Mouse (Mus musculus): ENCODE data around the gene Zfp326. TPM values are rescaled to one million over a fixed set of nuclear protein-coding genes. Genes with fewer than 3 reads are reported as not detected.
A peak's percentile ranks its signal among the peaks of the same experiment; 100 is the strongest.
"Not testable (repeated sequence)": the region's sequence is repeated elsewhere in the genome, so short reads cannot be mapped to it uniquely, and the experiment has no call there.

The Zfp326 gene
- polyA plus RNA-seq, 1 experiment from 2014 or later, result 57.4 TPM

DNA sequence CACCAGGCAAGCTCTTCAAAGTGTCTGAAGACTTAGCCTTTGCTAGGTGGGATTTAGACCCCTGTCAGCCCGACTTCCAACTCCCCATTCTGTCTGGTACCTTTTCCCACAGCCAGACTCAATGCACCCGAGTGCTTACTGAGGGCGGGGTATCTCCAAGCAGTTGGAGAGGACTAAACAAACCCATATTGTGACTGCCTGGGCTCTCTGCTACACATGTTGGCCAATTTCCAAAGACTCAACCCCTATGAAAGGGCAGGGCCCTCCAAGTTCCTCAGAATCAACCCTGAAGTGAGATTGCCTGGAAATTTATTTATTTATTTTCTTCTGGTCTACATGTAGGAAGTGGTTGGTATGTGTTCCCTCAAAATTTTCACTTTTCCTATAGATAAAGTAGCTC lies 26.7 kb upstream of the Zfp326 start:
- 81% methylated on average over 3 of the region's 3 CpGs for WGBS
- Histone ChIP-seq H3K36me3 (no peaks in the 10 kb centered on the region), H3K4me3 (no peak overlapping the region), H3K27ac (replicated peaks) (no peak overlapping the region), H3K4me1 (no peaks in the 10 kb centered on the region), H3K9me3 (replicated peaks) (no peaks in the 10 kb centered on the region), H3K27me3 (ENCODE audit: low read depth, poor library complexity, severe bottlenecking) (no peaks in the 10 kb centered on the region)
- no peak for DNase-seq (ENCODE audit: low spot score)

DNA sequence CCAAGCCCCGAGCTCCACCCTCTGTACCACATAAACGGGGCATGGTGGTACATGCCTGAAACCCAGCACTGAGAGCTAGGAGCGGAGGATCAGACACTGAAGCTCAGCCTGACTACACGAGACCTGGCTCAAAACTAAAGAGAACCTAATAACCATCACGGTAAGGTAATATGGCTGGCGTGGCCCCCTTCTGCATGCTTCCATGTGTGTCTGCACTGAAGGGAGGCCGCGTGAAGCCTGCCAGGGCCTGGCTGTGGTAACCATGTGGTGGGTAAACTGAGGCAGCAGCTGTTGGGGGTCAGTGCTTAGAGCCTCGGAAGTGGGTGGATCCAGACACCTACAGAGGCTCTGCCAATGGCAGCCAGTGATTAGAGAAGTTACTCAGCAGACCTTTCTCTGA lies 23.1 kb upstream of the Zfp326 start:
- DNase-seq (ENCODE audit: low spot score), result no peak
- H3K9me3 ChIP-seq (replicated peaks), result no peaks in the 10 kb centered on the region
- 89% methylated on average over 9 of the region's 9 CpGs for WGBS
- no peak overlapping the region for H3K27ac ChIP-seq (replicated peaks)
- H3K4me3 ChIP-seq, result no peak overlapping the region
- no peaks in the 10 kb centered on the region for H3K36me3 ChIP-seq
- no peaks in the 10 kb centered on the region for H3K27me3 ChIP-seq (ENCODE audit: low read depth, poor library complexity, severe bottlenecking)
- no peaks in the 10 kb centered on the region for H3K4me1 ChIP-seq

DNA sequence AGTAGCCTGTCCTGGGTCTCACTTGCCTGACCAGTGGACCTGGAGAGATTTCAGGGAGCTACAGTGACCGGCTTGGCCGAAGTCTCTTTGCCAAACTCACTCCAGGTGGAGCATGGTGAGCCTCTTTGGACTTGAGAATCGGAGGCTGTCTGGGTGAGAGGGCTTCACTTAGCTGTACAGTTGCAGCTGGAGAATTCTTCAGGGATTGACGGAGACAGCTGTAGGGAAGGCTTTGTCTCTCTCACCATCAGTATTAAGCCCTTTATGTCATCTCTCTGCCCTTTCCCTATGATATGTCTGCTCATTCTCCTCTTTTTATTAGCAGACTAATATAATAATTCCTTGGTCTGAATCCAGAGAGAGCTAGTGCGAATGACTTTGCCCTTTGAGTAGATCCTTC lies 18.9 kb upstream of the Zfp326 start:
- H3K4me3 ChIP-seq, result no peak overlapping the region
- 92% methylated on average over 5 of the region's 5 CpGs for WGBS
- H3K36me3 ChIP-seq, result no peaks in the 10 kb centered on the region
- no peaks in the 10 kb centered on the region for H3K9me3 ChIP-seq (replicated peaks)
- H3K4me1 ChIP-seq, result no peaks in the 10 kb centered on the region
- no peak overlapping the region for H3K27ac ChIP-seq (replicated peaks)
- H3K27me3 ChIP-seq (ENCODE audit: low read depth, poor library complexity, severe bottlenecking), result no peaks in the 10 kb centered on the region
- no peak for DNase-seq (ENCODE audit: low spot score)

DNA sequence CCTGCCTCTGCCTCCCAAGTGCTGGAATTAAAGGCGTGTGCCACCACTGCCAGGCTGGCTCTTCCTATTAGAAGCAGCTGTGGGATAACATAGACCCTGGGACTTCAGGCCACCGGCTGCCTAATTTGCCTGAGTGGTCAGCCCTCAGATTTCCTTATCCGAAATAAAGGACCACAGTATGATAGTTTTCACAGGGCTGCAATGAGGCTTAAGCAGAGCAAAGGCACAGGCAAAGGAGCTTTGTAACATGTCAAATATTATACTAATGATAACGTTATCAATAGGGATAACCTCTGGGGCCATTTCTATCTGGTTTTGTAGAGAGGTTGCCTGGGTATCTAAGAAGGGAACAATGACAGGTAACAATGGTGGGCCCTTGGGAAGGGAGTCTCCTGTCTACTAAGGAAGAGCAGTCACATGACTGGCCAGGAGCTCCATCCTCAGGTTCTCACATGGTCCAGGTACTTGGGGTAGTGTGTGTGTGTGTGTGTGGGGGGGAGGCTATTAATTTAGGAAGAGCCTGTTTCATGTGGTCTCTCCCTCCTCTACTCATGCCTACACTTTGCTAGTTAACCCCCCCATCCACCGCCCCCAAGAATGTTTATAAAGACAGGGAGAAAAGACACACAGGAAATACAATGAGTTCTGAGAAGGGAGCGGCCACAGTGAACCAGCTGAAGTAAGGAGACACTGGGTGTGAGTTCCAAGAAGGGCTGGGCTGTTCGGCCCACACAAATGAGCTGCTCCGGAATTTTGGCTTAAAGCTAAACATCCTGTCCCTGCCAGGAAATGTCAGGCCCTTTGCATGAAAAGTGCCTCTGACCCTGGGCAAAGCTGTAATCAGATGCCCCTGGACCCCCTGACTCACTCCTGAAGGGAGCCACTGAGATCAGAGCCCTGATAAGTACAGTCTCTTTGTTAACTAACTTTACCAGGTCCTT lies 17.3 kb upstream of the Zfp326 start:
- H3K27ac ChIP-seq (replicated peaks), result no peak overlapping the region
- no peaks in the 10 kb centered on the region for H3K27me3 ChIP-seq (ENCODE audit: low read depth, poor library complexity, severe bottlenecking)
- WGBS, result 75% methylated on average over 8 of the region's 8 CpGs
- DNase-seq (ENCODE audit: low spot score), result no peak
- H3K9me3 ChIP-seq (replicated peaks), result no peaks in the 10 kb centered on the region
- no peak overlapping the region for H3K4me3 ChIP-seq
- H3K36me3 ChIP-seq, result no peaks in the 10 kb centered on the region
- H3K4me1 ChIP-seq, result no peaks in the 10 kb centered on the region

DNA sequence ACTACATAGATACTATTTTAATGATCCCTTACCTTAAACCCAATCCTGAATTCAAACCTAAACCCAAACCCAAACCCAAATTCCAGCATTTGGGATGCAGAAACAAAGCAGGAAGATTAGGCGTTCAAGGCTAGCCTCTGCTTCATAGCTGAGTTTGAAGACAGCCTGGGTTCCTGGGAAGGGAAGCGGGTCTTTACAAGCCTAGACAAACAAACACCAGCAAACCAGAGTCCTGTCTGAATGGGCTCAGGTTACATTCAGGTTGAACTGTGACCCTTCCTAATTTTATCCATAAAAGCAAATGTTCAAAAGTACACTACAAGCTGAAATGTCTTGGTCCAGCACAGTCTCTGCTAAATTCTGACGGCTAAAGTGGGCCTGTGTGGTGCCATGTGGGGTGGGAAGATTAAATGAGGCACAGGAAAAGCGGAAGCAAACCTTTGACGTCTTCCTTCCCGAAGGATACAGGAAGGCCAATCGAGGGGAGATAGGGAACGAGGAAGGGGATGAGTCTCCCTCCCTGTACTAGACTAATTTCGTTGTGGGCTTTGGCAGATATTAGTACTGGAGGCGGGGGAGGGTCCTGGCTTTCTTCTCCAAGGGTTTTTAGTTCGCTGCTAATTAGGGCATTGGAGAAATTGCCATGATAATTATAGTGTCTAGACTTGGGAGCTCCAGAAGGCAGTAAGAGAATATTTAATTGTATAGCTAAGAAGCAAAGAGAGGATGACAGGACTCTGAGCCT lies 16.5 kb upstream of the Zfp326 start:
- Histone ChIP-seq H3K27ac (replicated peaks) (no peak overlapping the region), H3K9me3 (replicated peaks) (no peaks in the 10 kb centered on the region), H3K36me3 (no peaks in the 10 kb centered on the region), H3K4me1 (no peaks in the 10 kb centered on the region), H3K4me3 (no peak overlapping the region), H3K27me3 (ENCODE audit: low read depth, poor library complexity, severe bottlenecking) (no peaks in the 10 kb centered on the region)
- 70% methylated on average over 11 of the region's 11 CpGs for WGBS
- DNase-seq (ENCODE audit: low spot score), result peak; percentile 11

DNA sequence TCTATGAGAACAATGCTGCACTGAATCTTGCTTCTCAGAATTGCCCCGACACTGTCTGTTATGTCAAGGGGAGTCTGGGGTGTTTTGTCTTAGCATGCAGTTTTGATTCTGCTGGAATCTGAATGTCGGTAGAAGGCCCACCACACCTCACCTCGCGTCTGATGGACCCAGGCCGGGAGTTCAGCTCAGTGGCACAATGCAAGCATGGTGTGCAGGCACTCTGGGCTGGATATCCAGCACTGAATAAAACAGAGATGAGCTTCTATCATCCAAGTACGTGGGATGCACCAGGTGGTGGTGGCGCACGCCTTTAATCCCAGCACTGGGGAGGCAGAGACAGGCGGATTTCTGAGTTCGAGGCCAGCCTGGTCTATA lies 15.9 kb upstream of the Zfp326 start:
- Histone ChIP-seq H3K36me3 (no peaks in the 10 kb centered on the region), H3K27ac (replicated peaks) (no peak overlapping the region), H3K4me1 (no peaks in the 10 kb centered on the region), H3K4me3 (no peak overlapping the region), H3K27me3 (ENCODE audit: low read depth, poor library complexity, severe bottlenecking) (no peaks in the 10 kb centered on the region), H3K9me3 (replicated peaks) (no peaks in the 10 kb centered on the region)
- 91% methylated on average over 10 of the region's 10 CpGs for WGBS
- DNase-seq (ENCODE audit: low spot score), result peak; percentile 7

DNA sequence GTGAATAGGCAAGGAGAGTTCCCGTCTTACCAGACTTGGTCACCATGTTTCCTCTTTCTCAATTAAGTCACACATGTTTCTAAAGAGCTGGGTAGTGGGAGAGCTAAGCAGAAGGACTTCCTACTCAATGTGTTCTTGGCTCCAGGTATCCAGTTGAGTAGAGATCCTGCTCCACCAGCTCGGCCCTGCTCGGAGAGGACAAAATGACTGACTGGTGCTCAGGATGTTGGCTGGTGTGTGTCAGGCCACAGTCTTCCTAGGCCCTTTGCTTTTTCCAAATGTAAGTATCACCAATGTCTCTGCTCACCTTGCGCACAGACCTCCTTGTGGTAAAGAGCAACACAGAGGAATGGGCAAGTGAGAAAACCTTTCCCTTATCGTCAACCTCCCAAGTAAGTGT lies 14.7 kb upstream of the Zfp326 start:
- H3K4me3 ChIP-seq, result no peak overlapping the region
- 93% methylated on average over 5 of the region's 5 CpGs for WGBS
- H3K36me3 ChIP-seq, result no peaks in the 10 kb centered on the region
- H3K27ac ChIP-seq (replicated peaks), result no peak overlapping the region
- no peaks in the 10 kb centered on the region for H3K27me3 ChIP-seq (ENCODE audit: low read depth, poor library complexity, severe bottlenecking)
- DNase-seq (ENCODE audit: low spot score), result peak; percentile 8
- H3K4me1 ChIP-seq, result no peaks in the 10 kb centered on the region
- H3K9me3 ChIP-seq (replicated peaks), result no peaks in the 10 kb centered on the region

DNA sequence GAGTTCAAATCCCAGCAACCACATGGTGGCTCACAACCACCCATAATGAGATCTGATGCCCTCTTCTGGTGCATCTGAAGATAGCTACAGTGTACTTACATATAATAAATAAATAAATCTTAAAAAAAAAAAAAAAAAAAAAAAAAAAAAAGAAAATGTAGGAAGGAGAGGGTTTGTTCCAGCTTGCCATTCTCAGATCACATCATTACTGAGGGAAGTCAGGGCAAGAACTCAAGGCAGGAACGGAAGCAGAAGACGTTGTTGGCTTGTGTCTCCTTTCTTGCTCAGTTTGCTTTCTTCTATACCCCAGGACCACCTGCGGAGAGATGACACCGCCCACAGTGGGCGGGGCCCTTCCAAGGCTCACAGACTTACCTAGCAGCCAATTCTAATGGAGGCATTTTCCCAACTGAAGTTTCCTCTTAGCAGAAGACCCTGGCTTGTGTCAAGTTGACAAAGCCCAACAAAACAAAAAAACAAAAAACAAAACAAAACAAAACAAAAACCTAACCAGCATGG lies 11.2 kb upstream of the Zfp326 start:
- DNase-seq (ENCODE audit: low spot score), result peak; percentile 7
- not testable (repeated sequence) for H3K27me3 ChIP-seq (ENCODE audit: low read depth, poor library complexity, severe bottlenecking); H3K36me3 ChIP-seq; H3K9me3 ChIP-seq (replicated peaks); H3K4me1 ChIP-seq; H3K4me3 ChIP-seq; H3K27ac ChIP-seq (replicated peaks)
- 56% methylated on average over 5 of the region's 5 CpGs for WGBS

DNA sequence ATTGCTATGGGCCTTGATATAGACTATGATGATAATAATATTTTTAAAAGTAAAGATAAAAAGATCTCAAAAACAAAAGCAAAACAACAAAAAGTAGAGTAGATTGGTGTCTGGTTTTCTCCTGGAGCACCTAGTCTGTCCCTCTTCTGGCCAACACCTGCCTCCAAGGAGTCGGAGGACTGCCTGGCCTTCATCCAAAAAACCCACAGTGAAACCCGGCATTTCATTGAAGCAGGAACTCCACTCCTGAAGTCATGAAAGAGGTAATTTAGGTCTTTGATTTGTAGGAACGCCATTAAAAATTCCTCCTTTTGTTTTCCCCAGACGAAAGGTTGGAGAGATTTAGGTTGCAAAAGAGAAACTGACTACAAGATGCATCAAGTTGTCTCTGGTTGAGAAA lies 8.9 kb upstream of the Zfp326 start:
- DNase-seq (ENCODE audit: low spot score), result no peak
- Histone ChIP-seq H3K4me3 (no peak overlapping the region), H3K27ac (replicated peaks) (no peak overlapping the region), H3K4me1 (no peaks in the 10 kb centered on the region), H3K36me3 (no peaks in the 10 kb centered on the region), H3K27me3 (ENCODE audit: low read depth, poor library complexity, severe bottlenecking) (no peaks in the 10 kb centered on the region), H3K9me3 (replicated peaks) (no peaks in the 10 kb centered on the region)
- 80% methylated on average over 4 of the region's 4 CpGs for whole genome bisulfite sequencing

DNA sequence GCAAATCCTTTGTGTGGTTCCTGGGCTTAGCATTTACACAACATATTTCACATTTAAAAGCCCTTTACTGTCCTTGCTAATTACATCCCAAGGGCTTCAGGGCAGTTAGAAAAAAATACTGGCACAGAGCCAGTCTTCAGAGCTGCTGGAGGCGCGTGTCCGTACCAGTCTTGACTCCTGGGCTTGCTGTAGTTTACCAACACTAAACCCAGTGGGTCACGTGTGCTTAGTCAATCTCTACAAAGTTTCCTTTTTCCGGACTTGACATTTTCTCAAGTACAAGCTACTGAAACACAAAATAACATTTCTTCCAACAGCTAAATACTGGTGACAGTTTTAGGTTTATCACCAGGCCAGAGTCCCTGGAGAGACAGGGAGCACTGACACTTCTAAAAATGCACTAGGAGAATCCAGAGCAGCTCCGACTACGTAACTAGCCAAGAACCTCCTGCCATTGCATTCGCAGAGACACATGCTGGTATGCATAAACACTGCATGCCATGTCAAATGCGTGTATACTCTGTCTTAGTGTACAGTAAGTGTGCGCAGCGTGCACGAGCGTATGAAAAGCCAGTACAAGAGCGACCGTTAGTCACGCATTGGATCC lies 8.4 kb upstream of the Zfp326 start:
- 0 out of 2 replicates have a peak, but pooled peaks cover 1% of the 10 kb centered on the region for H3K4me1 ChIP-seq
- no peak overlapping the region for H3K27ac ChIP-seq (replicated peaks)
- 92% methylated on average over 16 of the region's 16 CpGs for WGBS
- H3K4me3 ChIP-seq, result no peak overlapping the region
- DNase-seq (ENCODE audit: low spot score), result no peak
- no peaks in the 10 kb centered on the region for H3K9me3 ChIP-seq (replicated peaks)
- no peaks in the 10 kb centered on the region for H3K27me3 ChIP-seq (ENCODE audit: low read depth, poor library complexity, severe bottlenecking)
- H3K36me3 ChIP-seq, result no peaks in the 10 kb centered on the region

DNA sequence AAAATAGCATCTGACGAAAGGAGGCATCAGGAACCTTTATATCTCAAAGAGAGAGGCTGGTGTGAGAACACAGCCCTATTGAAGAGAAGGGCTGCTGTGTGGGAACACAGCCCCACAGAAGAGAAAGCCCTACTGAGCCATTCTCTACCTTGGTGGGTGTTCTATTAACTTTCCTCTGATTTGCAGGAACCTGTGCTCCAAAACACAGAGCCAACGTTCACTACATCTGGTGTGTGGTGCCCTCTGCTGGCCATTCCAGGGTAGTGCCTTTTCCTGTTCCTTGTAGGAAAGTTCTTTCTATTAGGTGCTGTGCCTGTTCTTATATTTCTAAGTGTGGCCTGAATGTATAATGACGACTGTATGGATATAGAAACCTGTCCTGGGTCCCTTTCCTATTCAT lies 7.8 kb upstream of the Zfp326 start:
- Histone ChIP-seq H3K4me1 (0 out of 2 replicates have a peak, but pooled peaks cover 3% of the 10 kb centered on the region), H3K36me3 (no peaks in the 10 kb centered on the region), H3K4me3 (no peak overlapping the region), H3K9me3 (replicated peaks) (no peaks in the 10 kb centered on the region), H3K27ac (replicated peaks) (no peak overlapping the region), H3K27me3 (ENCODE audit: low read depth, poor library complexity, severe bottlenecking) (no peaks in the 10 kb centered on the region)
- peak; percentile 79 for DNase-seq (ENCODE audit: low spot score)
- WGBS, result 29% methylated on average over 3 of the region's 3 CpGs

DNA sequence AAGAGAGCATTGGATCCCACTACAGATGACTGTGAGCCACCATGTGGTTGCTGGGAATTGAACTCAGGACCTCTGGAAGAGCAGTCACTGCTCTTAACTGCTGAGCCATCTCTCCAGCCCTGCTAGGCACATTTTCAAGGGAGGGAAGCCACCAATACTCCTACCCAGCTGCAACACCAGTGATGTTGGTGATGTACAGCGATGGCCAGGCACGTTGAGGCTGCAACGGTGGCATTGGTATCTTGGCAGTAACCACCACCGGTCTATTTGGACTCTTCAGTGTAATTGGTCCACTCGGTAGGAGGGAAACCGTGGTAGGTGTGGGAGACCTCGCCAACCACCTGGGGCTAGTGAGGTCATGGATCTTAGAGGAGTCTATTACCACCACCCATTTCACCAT lies 6.6 kb upstream of the Zfp326 start:
- H3K4me1 ChIP-seq, result 0 out of 2 replicates have a peak, but pooled peaks cover 3% of the 10 kb centered on the region
- H3K9me3 ChIP-seq (replicated peaks), result no peaks in the 10 kb centered on the region
- H3K36me3 ChIP-seq, result no peaks in the 10 kb centered on the region
- H3K27me3 ChIP-seq (ENCODE audit: low read depth, poor library complexity, severe bottlenecking), result no peaks in the 10 kb centered on the region; the same call in 1 of the 2 replicates
- H3K4me3 ChIP-seq, result no peak overlapping the region
- H3K27ac ChIP-seq (replicated peaks), result no peak overlapping the region
- no peak for DNase-seq (ENCODE audit: low spot score)
- WGBS, result 84% methylated on average over 7 of the region's 7 CpGs

Measured in midbrain, embryonic 10.5 days (tissue).